Mouse (Mus musculus) skeletal muscle tissue, postnatal 0 days (tissue): ENCODE results near the gene Gm8159. TPM values are rescaled to one million over a fixed set of nuclear protein-coding genes. Genes with fewer than 3 reads are reported as not detected.

Experiments used
- polyA plus RNA-seq: library from polyadenylated mRNA; unstranded; fragments of >200 nt; fragmentation: Nextera tagmentation; extraction: Ambion mirVana; gene quantifications from 2 replicates; pipeline ENCODE4 v1.2.1, GENCODE M21; 2015

Gene Gm8159
- polyA plus RNA-seq, result not detected in 2 replicates

DNA sequence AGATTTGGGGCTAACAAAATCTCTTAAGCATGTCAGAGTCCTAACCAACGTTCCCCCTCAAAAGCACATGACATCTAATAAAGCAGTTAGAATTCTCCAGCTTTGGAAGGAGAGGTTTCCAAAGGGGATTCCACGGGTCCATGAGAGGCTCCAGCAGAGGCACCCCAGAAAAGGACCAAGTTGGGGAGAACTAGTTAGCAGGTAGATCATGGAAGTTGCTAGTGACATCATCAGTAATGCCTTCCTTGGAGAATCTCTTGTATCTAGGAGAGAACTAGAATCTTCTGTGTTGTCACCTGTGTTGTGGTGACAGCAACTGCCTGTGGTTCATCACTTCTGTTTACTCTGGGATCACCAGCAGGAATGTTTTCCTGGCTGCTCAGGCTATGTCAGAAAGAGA, at the start of gene Gm8159:
Gene Gm8159 (plus strand): TSS at position 301 of the 400 bp plus-strand sequence.

DNA sequence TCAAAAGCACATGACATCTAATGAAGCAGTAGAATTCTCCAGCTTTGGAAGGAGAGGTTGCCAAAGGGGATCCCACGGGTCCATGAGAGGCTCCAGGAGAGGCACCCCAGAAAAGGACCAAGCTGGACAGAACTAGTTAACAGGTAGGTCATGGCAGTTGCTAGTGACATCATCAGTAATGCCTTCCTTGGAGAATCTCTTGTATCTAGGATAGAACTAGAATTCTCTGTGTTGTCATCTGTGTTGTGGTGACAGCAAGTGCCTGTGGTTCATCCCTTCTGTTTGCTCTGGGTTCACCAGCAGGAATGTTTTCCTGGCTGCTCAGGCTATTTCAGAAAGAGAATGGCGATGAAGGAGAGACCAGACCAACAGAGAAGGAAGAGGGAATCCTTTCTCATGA, 31.7 kb downstream of the Gm8159 start, which contains the start of gene Gm3239:
Gene Gm3239 (plus strand): TSS at position 301 of the 400 bp plus-strand sequence.

Other genes with a start within 250 kb of the Gm8159 start
- not detected in 2 replicates for gene Gm3159, start 234.8 kb upstream of the Gm8159 start, polyA plus RNA-seq
- gene Gm3164, start 216.9 kb upstream of the Gm8159 start, polyA plus RNA-seq, result not detected in 2 replicates
- not detected in 2 replicates for gene Gm3173, start 201.4 kb upstream of the Gm8159 start, polyA plus RNA-seq
- not detected in 2 replicates for gene Gm3182, start 150.6 kb upstream of the Gm8159 start, polyA plus RNA-seq
- gene Gm3047, start 76.9 kb upstream of the Gm8159 start, polyA plus RNA-seq, result not detected in 2 replicates
- not detected in 2 replicates for gene Gm3239, start 31.8 kb downstream of the Gm8159 start, polyA plus RNA-seq
- not detected in 2 replicates for gene Gm7876, start 76.9 kb downstream of the Gm8159 start, polyA plus RNA-seq
- gene Gm3252, start 94.4 kb downstream of the Gm8159 start, polyA plus RNA-seq, result 0.27 and 0.50 TPM in 2 replicates
- gene Gm9602, start 144.0 kb downstream of the Gm8159 start, polyA plus RNA-seq, result not detected in 2 replicates
- gene Gm3269, start 205.8 kb downstream of the Gm8159 start, polyA plus RNA-seq, result not detected in 2 replicates
- 0.76 and 1.0 TPM in 2 replicates for gene Gm3264, start 223.2 kb downstream of the Gm8159 start, polyA plus RNA-seq